Mouse (Mus musculus): Measurements from ENCODE around the gene Sgo2a. TPM values are rescaled to one million over a fixed set of nuclear protein-coding genes. Genes with fewer than 3 reads are reported as not detected.

The Sgo2a gene
- polyA plus RNA-seq, 1 experiment from 2014 or later = 9.3 TPM

- DNase-seq (ENCODE audit: low spot score) (no peak), ATAC-seq (replicated peaks; ENCODE audit: low FRiP score, low read depth) (no peak)
- Histone ChIP-seq H3K9ac (ENCODE audit: low read depth, low read length) (no peak overlapping the region), H3K9me3 (replicated peaks; ENCODE audit: low read length) (no peaks in the 10 kb centered on the region), H3K4me1 (replicated peaks; ENCODE audit: insufficient read depth, low read length) (0 out of 2 replicates have a peak, but pooled peaks cover 3% of the 10 kb centered on the region), H3K27me3 (ENCODE audit: insufficient read depth, low read length) (no peaks in the 10 kb centered on the region), H3K4me2 (ENCODE audit: low read length) (no peak overlapping the region), H3K27ac (no peak overlapping the region), H3K36me3 (ENCODE audit: insufficient read depth, low read length) (no peaks in the 10 kb centered on the region), H3K4me3 (replicated peaks; ENCODE audit: low read depth, low read length) (no peak overlapping the region)
- no peak for TF ChIP-seq CTCF (IDR thresholded peaks at IDR 0.05; ENCODE audit: low read depth)
- 94% methylated on average over 7 of the region's 7 CpGs for WGBS
Measured at GRCm38 (mm10) chr1:58062131-58062530, 66.4 kb downstream of the Sgo2a start.

- H3K27me3 ChIP-seq (ENCODE audit: insufficient read depth, low read length) = no peaks in the 10 kb centered on the region
- H3K9me3 ChIP-seq (replicated peaks; ENCODE audit: low read length) = no peaks in the 10 kb centered on the region
- DNase-seq (ENCODE audit: low spot score) (no peak), ATAC-seq (replicated peaks; ENCODE audit: low FRiP score, low read depth) (0 out of 2 replicates have a peak, but pooled peaks have one; percentile 43)
- H3K36me3 ChIP-seq (ENCODE audit: insufficient read depth, low read length) = no peaks in the 10 kb centered on the region
- H3K9ac ChIP-seq (ENCODE audit: low read depth, low read length) = no peak overlapping the region
- no peak overlapping the region for H3K27ac ChIP-seq
- no peak for TF ChIP-seq CTCF (IDR thresholded peaks at IDR 0.05; ENCODE audit: low read depth)
- no peaks in the 10 kb centered on the region for H3K4me1 ChIP-seq (replicated peaks; ENCODE audit: insufficient read depth, low read length)
- 64% methylated on average over 5 of the region's 5 CpGs for WGBS
- H3K4me3 ChIP-seq (replicated peaks; ENCODE audit: low read depth, low read length) = no peak overlapping the region
- no peak overlapping the region for H3K4me2 ChIP-seq (ENCODE audit: low read length)
Measured at GRCm38 (mm10) chr1:58065151-58065550, 69.4 kb downstream of the Sgo2a start.

GRCm38 (mm10) chr1:58065606-58066005, 69.8 kb downstream of the Sgo2a start:
- Histone ChIP-seq H3K9me3 (replicated peaks; ENCODE audit: low read length) (no peaks in the 10 kb centered on the region), H3K4me3 (replicated peaks; ENCODE audit: low read depth, low read length) (no peak overlapping the region), H3K27me3 (ENCODE audit: insufficient read depth, low read length) (no peaks in the 10 kb centered on the region), H3K27ac (peak overlapping the region; percentile 26; the same call in 1 of the 2 replicates), H3K4me2 (ENCODE audit: low read length) (no peak overlapping the region), H3K9ac (ENCODE audit: low read depth, low read length) (no peak overlapping the region), H3K36me3 (ENCODE audit: insufficient read depth, low read length) (no peaks in the 10 kb centered on the region), H3K4me1 (replicated peaks; ENCODE audit: insufficient read depth, low read length) (no peaks in the 10 kb centered on the region)
- no peak for TF ChIP-seq CTCF (IDR thresholded peaks at IDR 0.05; ENCODE audit: low read depth)
- DNase-seq (ENCODE audit: low spot score) (peak; percentile 15), ATAC-seq (replicated peaks; ENCODE audit: low FRiP score, low read depth) (no peak)
- WGBS = 50% methylated on average over 3 of the region's 3 CpGs

DNA sequence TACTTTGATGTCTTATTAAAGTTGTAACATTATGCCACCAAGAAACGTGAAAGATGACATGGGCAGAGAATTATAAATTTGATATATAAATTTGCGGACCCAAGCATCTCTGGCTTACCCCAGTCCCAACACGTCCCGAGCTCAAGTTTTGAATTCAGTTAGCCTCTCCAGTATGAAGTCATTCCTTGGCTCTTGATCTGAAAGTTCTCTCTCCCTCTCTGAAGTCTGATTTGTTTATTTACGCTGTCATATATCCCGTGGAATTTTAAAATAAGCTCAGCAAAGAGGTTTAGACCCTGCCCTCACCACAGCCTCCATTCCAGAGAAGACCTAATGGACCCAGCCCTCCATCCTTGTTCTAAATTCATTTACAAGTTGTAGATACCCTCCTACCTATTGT, 73.4 kb downstream of the Sgo2a start:
- 74% methylated on average over 6 of the region's 6 CpGs for WGBS
- no peak overlapping the region for H3K4me2 ChIP-seq (ENCODE audit: low read length)
- H3K36me3 ChIP-seq (ENCODE audit: insufficient read depth, low read length) = no peaks in the 10 kb centered on the region
- ATAC-seq (replicated peaks; ENCODE audit: low FRiP score, low read depth) (no peak), DNase-seq (ENCODE audit: low spot score) (peak; percentile 14)
- H3K27me3 ChIP-seq (ENCODE audit: insufficient read depth, low read length) = no peaks in the 10 kb centered on the region
- H3K27ac ChIP-seq = no peak overlapping the region
- H3K9me3 ChIP-seq (replicated peaks; ENCODE audit: low read length) = no peaks in the 10 kb centered on the region
- H3K4me1 ChIP-seq (replicated peaks; ENCODE audit: insufficient read depth, low read length) = no peaks in the 10 kb centered on the region
- H3K9ac ChIP-seq (ENCODE audit: low read depth, low read length) = no peak overlapping the region
- TF ChIP-seq CTCF (IDR thresholded peaks at IDR 0.05; ENCODE audit: low read depth) = no peak
- no peak overlapping the region for H3K4me3 ChIP-seq (replicated peaks; ENCODE audit: low read depth, low read length)

GRCm38 (mm10) chr1:58070091-58070490, 74.3 kb downstream of the Sgo2a start:
- H3K27ac ChIP-seq = no peak overlapping the region
- no peaks in the 10 kb centered on the region for H3K4me1 ChIP-seq (replicated peaks; ENCODE audit: insufficient read depth, low read length)
- no peaks in the 10 kb centered on the region for H3K9me3 ChIP-seq (replicated peaks; ENCODE audit: low read length)
- H3K36me3 ChIP-seq (ENCODE audit: insufficient read depth, low read length) = no peaks in the 10 kb centered on the region
- ATAC-seq (replicated peaks; ENCODE audit: low FRiP score, low read depth) (no peak), DNase-seq (ENCODE audit: low spot score) (no peak)
- H3K9ac ChIP-seq (ENCODE audit: low read depth, low read length) = no peak overlapping the region
- TF ChIP-seq CTCF (IDR thresholded peaks at IDR 0.05; ENCODE audit: low read depth) = no peak
- H3K4me3 ChIP-seq (replicated peaks; ENCODE audit: low read depth, low read length) = no peak overlapping the region
- H3K4me2 ChIP-seq (ENCODE audit: low read length) = no peak overlapping the region
- H3K27me3 ChIP-seq (ENCODE audit: insufficient read depth, low read length) = no peaks in the 10 kb centered on the region
- WGBS = 95% methylated on average over 11 of the region's 11 CpGs

GRCm38 (mm10) chr1:58071006-58071405, 75.2 kb downstream of the Sgo2a start:
- H3K9ac ChIP-seq (ENCODE audit: low read depth, low read length) = no peak overlapping the region
- no peak for ATAC-seq (replicated peaks; ENCODE audit: low FRiP score, low read depth)
- WGBS = 79% methylated on average over 9 of the region's 9 CpGs

DNA sequence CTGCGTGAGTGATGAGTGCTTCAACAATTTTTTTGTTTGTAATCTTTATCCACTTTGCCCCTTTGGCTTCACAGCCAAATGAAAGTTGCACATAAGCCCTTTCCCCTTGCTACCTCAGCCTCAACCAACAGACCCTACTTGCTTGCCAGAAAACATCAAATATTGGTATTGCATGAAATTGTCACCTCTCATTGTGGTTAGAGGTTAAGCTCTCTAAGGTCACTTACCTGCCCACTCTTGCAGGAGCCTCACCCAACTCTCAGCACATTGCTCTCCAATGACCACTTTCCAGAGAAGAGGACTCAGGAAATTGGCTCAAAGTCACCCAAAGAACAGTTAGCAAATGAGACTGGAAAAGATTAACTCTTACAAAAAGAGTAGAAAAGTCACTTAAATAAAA, 75.7 kb downstream of the Sgo2a start:
- Histone ChIP-seq H3K4me2 (ENCODE audit: low read length) (no peak overlapping the region), H3K9ac (ENCODE audit: low read depth, low read length) (no peak overlapping the region), H3K36me3 (ENCODE audit: insufficient read depth, low read length) (no peaks in the 10 kb centered on the region), H3K27ac (no peak overlapping the region), H3K9me3 (replicated peaks; ENCODE audit: low read length) (no peaks in the 10 kb centered on the region), H3K27me3 (ENCODE audit: insufficient read depth, low read length) (no peaks in the 10 kb centered on the region), H3K4me1 (replicated peaks; ENCODE audit: insufficient read depth, low read length) (no peaks in the 10 kb centered on the region), H3K4me3 (replicated peaks; ENCODE audit: low read depth, low read length) (no peak overlapping the region)
- no peak for TF ChIP-seq CTCF (IDR thresholded peaks at IDR 0.05; ENCODE audit: low read depth)
- no peak for ATAC-seq (replicated peaks; ENCODE audit: low FRiP score, low read depth)
- DNase-seq (ENCODE audit: low spot score) = no peak
- 80% methylated on average over 1 of the region's 1 CpGs for WGBS

More at GRCm38 (mm10) chr1:58071006-58071405, 75.2 kb downstream of the Sgo2a start:
- no peaks in the 10 kb centered on the region for H3K27me3 ChIP-seq (ENCODE audit: insufficient read depth, low read length)
- H3K4me1 ChIP-seq (replicated peaks; ENCODE audit: insufficient read depth, low read length) = no peaks in the 10 kb centered on the region
- no peak overlapping the region for H3K27ac ChIP-seq
- no peak for TF ChIP-seq CTCF (IDR thresholded peaks at IDR 0.05; ENCODE audit: low read depth)
- no peaks in the 10 kb centered on the region for H3K9me3 ChIP-seq (replicated peaks; ENCODE audit: low read length)
- H3K36me3 ChIP-seq (ENCODE audit: insufficient read depth, low read length) = no peaks in the 10 kb centered on the region
- H3K4me3 ChIP-seq (replicated peaks; ENCODE audit: low read depth, low read length) = no peak overlapping the region
- no peak overlapping the region for H3K4me2 ChIP-seq (ENCODE audit: low read length)
- DNase-seq (ENCODE audit: low spot score) = no peak

All from kidney, postnatal 0 days (tissue).